Mouse (Mus musculus): ENCODE results near the gene Kcnh5. TPM values are rescaled to one million over a fixed set of nuclear protein-coding genes. Genes with fewer than 3 reads are reported as not detected.

Kcnh5 gene
- total RNA-seq, 1 experiment from 2014 or later, result not detected

GRCm38 (mm10) chr12:74848611-74849347 lies 328.4 kb downstream of the Kcnh5 start:
- no peak for ATAC-seq (replicated peaks in 1 of 2; ENCODE audit: insufficient read depth in 1 of 2, low FRiP score in 2 of 2, low TSS enrichment in 1 of 2, low read depth in 1 of 2, poor library complexity in 2 of 2, severe bottlenecking in 2 of 2)

Other genes with a start within 250 kb of the Kcnh5 start
- gene Rhoj, start 131.0 kb upstream of the Kcnh5 start, total RNA-seq (2017), result 0.75 and 1.0 TPM in 2 replicates
- not detected in 2 replicates for gene Gphb5, start 239.4 kb upstream of the Kcnh5 start, total RNA-seq (2017)

Data from hematopoietic stem cell, adult 5-6 weeks (primary cell).